Mouse (Mus musculus): ENCODE measurements at regions not wholly inside any gene's neighbourhood (a gene's known extent, or its start where the extent isn't known, plus 50 kb on each side); places are given as distances from the start of the nearest gene placed in this dataset.

- no peak for DNase-seq (ENCODE audit: low read depth, low spot score)
- H3K4me3 ChIP-seq (ENCODE audit: insufficient read depth in 1 of 2, low read depth in 1 of 2, low read length in 2 of 2, poor library complexity in 1 of 2, severe bottlenecking in 1 of 2) = no peak overlapping the region
- no peaks in the 10 kb centered on the region for H3K4me1 ChIP-seq (ENCODE audit: control insufficient read depth in 2 of 2, insufficient read depth in 2 of 2, low read length in 2 of 2, poor library complexity in 1 of 2)
- H3K27ac ChIP-seq (ENCODE audit: insufficient read depth, low read depth, low read length, poor library complexity, severe bottlenecking) = no peak overlapping the region
- no peaks in the 10 kb centered on the region for H3K9me3 ChIP-seq (ENCODE audit: control insufficient read depth, insufficient read depth, low read depth, low read length)
- in situ Hi-C loops (cut with MboI; ENCODE audit: low sequenced_read_pairs in 2 of 2, unreplicated experiment in 2 of 2) = no loop called here
- H3K36me3 ChIP-seq (ENCODE audit: control insufficient read depth, insufficient read depth, low read length, poor library complexity, severe bottlenecking) = no peaks in the 10 kb centered on the region
- no peak overlapping the region for H3K9ac ChIP-seq (ENCODE audit: insufficient read depth, low read depth, low read length, poor library complexity, severe bottlenecking)
- TF ChIP-seq HCFC1 (IDR thresholded peaks at IDR 0.05; ENCODE audit: borderline replicate concordance, insufficient read depth, low read length) (no peak), CHD2 (IDR thresholded peaks at IDR 0.05; ENCODE audit: low read depth, low read length) (no peak), ZC3H11A (IDR thresholded peaks at IDR 0.05; ENCODE audit: borderline replicate concordance, low read depth, low read length) (no peak), ZNF384 (IDR thresholded peaks at IDR 0.05; ENCODE audit: low read depth, low read length) (no peak), MAFK (IDR thresholded peaks at IDR 0.05; ENCODE audit: insufficient read depth, low read depth, low read length) (no peak)
Observed at GRCm38 (mm10) chr4:56686141-56686540, 53.7 kb upstream of the Gm26657 start.

GRCm38 (mm10) chr4:56685696-56686095 lies 54.2 kb upstream of the Gm26657 start:
- DNase-seq (ENCODE audit: low read depth, low spot score) = no peak

GRCm38 (mm10) chr4:56685123-56685522 lies 54.7 kb upstream of the Gm26657 start:
- Histone ChIP-seq H3K27ac (ENCODE audit: insufficient read depth, low read depth, low read length, poor library complexity, severe bottlenecking) (no peak overlapping the region), H3K36me3 (ENCODE audit: control insufficient read depth, insufficient read depth, low read length, poor library complexity, severe bottlenecking) (no peaks in the 10 kb centered on the region), H3K9me3 (ENCODE audit: control insufficient read depth, insufficient read depth, low read depth, low read length) (no peaks in the 10 kb centered on the region), H3K4me1 (ENCODE audit: control insufficient read depth in 2 of 2, insufficient read depth in 2 of 2, low read length in 2 of 2, poor library complexity in 1 of 2) (no peaks in the 10 kb centered on the region), H3K9ac (ENCODE audit: insufficient read depth, low read depth, low read length, poor library complexity, severe bottlenecking) (no peak overlapping the region), H3K4me3 (ENCODE audit: insufficient read depth in 1 of 2, low read depth in 1 of 2, low read length in 2 of 2, poor library complexity in 1 of 2, severe bottlenecking in 1 of 2) (no peak overlapping the region)
- TF ChIP-seq CHD2 (IDR thresholded peaks at IDR 0.05; ENCODE audit: low read depth, low read length) (no peak), ZC3H11A (IDR thresholded peaks at IDR 0.05; ENCODE audit: borderline replicate concordance, low read depth, low read length) (peak; percentile 96)
- in situ Hi-C loops (cut with MboI; ENCODE audit: low sequenced_read_pairs in 2 of 2, unreplicated experiment in 2 of 2) = no loop called here
- DNase-seq (ENCODE audit: low read depth, low spot score) = peak; percentile 87

More at GRCm38 (mm10) chr4:56685696-56686095, 54.2 kb upstream of the Gm26657 start:
- TF ChIP-seq MAFK (IDR thresholded peaks at IDR 0.05; ENCODE audit: insufficient read depth, low read depth, low read length) (no peak), ZNF384 (IDR thresholded peaks at IDR 0.05; ENCODE audit: low read depth, low read length) (no peak), CHD2 (IDR thresholded peaks at IDR 0.05; ENCODE audit: low read depth, low read length) (no peak), ZC3H11A (IDR thresholded peaks at IDR 0.05; ENCODE audit: borderline replicate concordance, low read depth, low read length) (no peak), HCFC1 (IDR thresholded peaks at IDR 0.05; ENCODE audit: borderline replicate concordance, insufficient read depth, low read length) (no peak)
- Histone ChIP-seq H3K36me3 (ENCODE audit: control insufficient read depth, insufficient read depth, low read length, poor library complexity, severe bottlenecking) (no peaks in the 10 kb centered on the region), H3K4me3 (ENCODE audit: insufficient read depth in 1 of 2, low read depth in 1 of 2, low read length in 2 of 2, poor library complexity in 1 of 2, severe bottlenecking in 1 of 2) (no peak overlapping the region), H3K9ac (ENCODE audit: insufficient read depth, low read depth, low read length, poor library complexity, severe bottlenecking) (no peak overlapping the region), H3K27ac (ENCODE audit: insufficient read depth, low read depth, low read length, poor library complexity, severe bottlenecking) (no peak overlapping the region), H3K4me1 (ENCODE audit: control insufficient read depth in 2 of 2, insufficient read depth in 2 of 2, low read length in 2 of 2, poor library complexity in 1 of 2) (no peaks in the 10 kb centered on the region), H3K9me3 (ENCODE audit: control insufficient read depth, insufficient read depth, low read depth, low read length) (no peaks in the 10 kb centered on the region)
- in situ Hi-C loops (cut with MboI; ENCODE audit: low sequenced_read_pairs in 2 of 2, unreplicated experiment in 2 of 2) = no loop called here

GRCm38 (mm10) chr4:56684031-56684430 lies 55.8 kb upstream of the Gm26657 start:
- no peak for TF ChIP-seq CHD2 (IDR thresholded peaks at IDR 0.05; ENCODE audit: low read depth, low read length)
- TF ChIP-seq ZNF384 (IDR thresholded peaks at IDR 0.05; ENCODE audit: low read depth, low read length) = no peak
- no peak for TF ChIP-seq MAFK (IDR thresholded peaks at IDR 0.05; ENCODE audit: insufficient read depth, low read depth, low read length)
- TF ChIP-seq HCFC1 (IDR thresholded peaks at IDR 0.05; ENCODE audit: borderline replicate concordance, insufficient read depth, low read length) = no peak
- TF ChIP-seq ZC3H11A (IDR thresholded peaks at IDR 0.05; ENCODE audit: borderline replicate concordance, low read depth, low read length) = no peak
- no peaks in the 10 kb centered on the region for H3K4me1 ChIP-seq (ENCODE audit: control insufficient read depth in 2 of 2, insufficient read depth in 2 of 2, low read length in 2 of 2, poor library complexity in 1 of 2)
- in situ Hi-C loops (cut with MboI; ENCODE audit: low sequenced_read_pairs in 2 of 2, unreplicated experiment in 2 of 2) = no loop called here
- DNase-seq (ENCODE audit: low read depth, low spot score) = no peak
- H3K9ac ChIP-seq (ENCODE audit: insufficient read depth, low read depth, low read length, poor library complexity, severe bottlenecking) = no peak overlapping the region
- no peak overlapping the region for H3K27ac ChIP-seq (ENCODE audit: insufficient read depth, low read depth, low read length, poor library complexity, severe bottlenecking)
- H3K36me3 ChIP-seq (ENCODE audit: control insufficient read depth, insufficient read depth, low read length, poor library complexity, severe bottlenecking) = no peaks in the 10 kb centered on the region
- no peak overlapping the region for H3K4me3 ChIP-seq (ENCODE audit: insufficient read depth in 1 of 2, low read depth in 1 of 2, low read length in 2 of 2, poor library complexity in 1 of 2, severe bottlenecking in 1 of 2)
- H3K9me3 ChIP-seq (ENCODE audit: control insufficient read depth, insufficient read depth, low read depth, low read length) = no peaks in the 10 kb centered on the region

GRCm38 (mm10) chr4:56681121-56681520 lies 58.7 kb upstream of the Gm26657 start:
- in situ Hi-C loops (cut with MboI; ENCODE audit: low sequenced_read_pairs in 2 of 2, unreplicated experiment in 2 of 2) = no loop called here
- no peak overlapping the region for H3K9ac ChIP-seq (ENCODE audit: insufficient read depth, low read depth, low read length, poor library complexity, severe bottlenecking)
- H3K9me3 ChIP-seq (ENCODE audit: control insufficient read depth, insufficient read depth, low read depth, low read length) = no peaks in the 10 kb centered on the region
- no peak overlapping the region for H3K4me3 ChIP-seq (ENCODE audit: insufficient read depth in 1 of 2, low read depth in 1 of 2, low read length in 2 of 2, poor library complexity in 1 of 2, severe bottlenecking in 1 of 2)
- H3K27ac ChIP-seq (ENCODE audit: insufficient read depth, low read depth, low read length, poor library complexity, severe bottlenecking) = no peak overlapping the region
- H3K36me3 ChIP-seq (ENCODE audit: control insufficient read depth, insufficient read depth, low read length, poor library complexity, severe bottlenecking) = no peaks in the 10 kb centered on the region
- no peak for DNase-seq (ENCODE audit: low read depth, low spot score)
- TF ChIP-seq CHD2 (IDR thresholded peaks at IDR 0.05; ENCODE audit: low read depth, low read length) (no peak), ZNF384 (IDR thresholded peaks at IDR 0.05; ENCODE audit: low read depth, low read length) (no peak), MAFK (IDR thresholded peaks at IDR 0.05; ENCODE audit: insufficient read depth, low read depth, low read length) (no peak), ZC3H11A (IDR thresholded peaks at IDR 0.05; ENCODE audit: borderline replicate concordance, low read depth, low read length) (no peak), HCFC1 (IDR thresholded peaks at IDR 0.05; ENCODE audit: borderline replicate concordance, insufficient read depth, low read length) (no peak)
- no peaks in the 10 kb centered on the region for H3K4me1 ChIP-seq (ENCODE audit: control insufficient read depth in 2 of 2, insufficient read depth in 2 of 2, low read length in 2 of 2, poor library complexity in 1 of 2)
